Mouse (Mus musculus): ENCODE measurements around the gene Kcnd3.
A peak's percentile ranks its signal among the peaks of the same experiment; 100 is the strongest.
"Not testable (repeated sequence)": the region's sequence is repeated elsewhere in the genome, so short reads cannot be mapped to it uniquely, and the experiment has no call there.

The Kcnd3 gene

DNA sequence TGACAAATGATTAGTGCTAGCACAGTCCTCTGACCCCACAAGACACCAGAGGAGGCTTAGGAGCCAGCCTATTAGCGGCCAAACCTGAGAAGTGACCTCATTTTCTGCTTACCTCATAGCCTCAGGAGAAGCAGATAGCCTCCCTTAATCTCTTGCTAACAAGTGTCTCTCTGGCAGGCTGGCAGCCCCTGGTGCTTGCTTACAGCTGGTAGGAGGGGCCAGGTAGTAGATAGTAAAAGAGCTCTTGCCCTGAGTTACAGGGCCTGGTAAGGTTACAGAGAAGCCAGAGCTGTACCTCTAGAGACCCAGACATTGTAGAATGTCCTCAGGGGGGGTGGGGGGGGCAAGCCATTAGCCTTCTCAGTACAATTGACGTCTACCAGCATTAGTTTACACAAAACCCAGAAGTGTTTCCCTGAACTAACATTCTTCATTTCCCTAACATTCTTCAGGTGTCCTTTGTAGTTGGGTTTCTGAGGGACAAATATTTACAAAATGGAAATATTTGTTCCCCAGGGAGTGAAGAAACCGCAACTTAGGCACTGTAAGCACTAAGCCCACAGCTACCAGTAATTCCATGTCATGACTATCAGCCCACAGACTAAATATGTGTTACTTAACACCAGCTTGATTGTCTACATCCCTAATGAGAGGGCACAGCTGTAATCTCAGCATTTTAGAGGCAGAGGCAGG is 247.3 kb downstream of the Kcnd3 start:
- DNase-seq (ENCODE audit: low spot score), result no peak

- not testable (repeated sequence) for DNase-seq (ENCODE audit: low spot score)
Observed at GRCm38 (mm10) chr3:105700786-105701185, 248.7 kb downstream of the Kcnd3 start.

DNA sequence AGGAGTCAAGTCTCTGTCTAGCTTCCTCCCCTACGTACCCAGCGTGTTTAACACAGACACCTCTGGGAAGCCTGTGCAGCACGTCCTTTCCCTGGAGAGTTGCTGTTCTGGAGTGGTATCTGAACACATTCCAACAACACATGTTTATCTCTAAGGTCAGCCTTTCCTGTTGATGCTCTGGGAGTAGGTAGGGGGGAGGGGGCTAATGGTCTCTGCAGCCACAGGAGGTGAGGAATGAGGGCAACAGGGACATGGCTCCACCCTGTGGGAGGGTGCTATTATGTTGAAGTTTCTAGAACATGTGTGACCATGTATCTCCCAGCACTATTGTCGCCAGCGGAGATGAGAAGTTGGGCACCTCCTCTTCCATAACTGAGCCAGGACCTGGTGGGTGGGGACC is 249.3 kb downstream of the Kcnd3 start:
- no peak for DNase-seq (ENCODE audit: low spot score)

GRCm38 (mm10) chr3:105703571-105703970 is 251.4 kb downstream of the Kcnd3 start:
- DNase-seq (ENCODE audit: low spot score), result no peak

DNA sequence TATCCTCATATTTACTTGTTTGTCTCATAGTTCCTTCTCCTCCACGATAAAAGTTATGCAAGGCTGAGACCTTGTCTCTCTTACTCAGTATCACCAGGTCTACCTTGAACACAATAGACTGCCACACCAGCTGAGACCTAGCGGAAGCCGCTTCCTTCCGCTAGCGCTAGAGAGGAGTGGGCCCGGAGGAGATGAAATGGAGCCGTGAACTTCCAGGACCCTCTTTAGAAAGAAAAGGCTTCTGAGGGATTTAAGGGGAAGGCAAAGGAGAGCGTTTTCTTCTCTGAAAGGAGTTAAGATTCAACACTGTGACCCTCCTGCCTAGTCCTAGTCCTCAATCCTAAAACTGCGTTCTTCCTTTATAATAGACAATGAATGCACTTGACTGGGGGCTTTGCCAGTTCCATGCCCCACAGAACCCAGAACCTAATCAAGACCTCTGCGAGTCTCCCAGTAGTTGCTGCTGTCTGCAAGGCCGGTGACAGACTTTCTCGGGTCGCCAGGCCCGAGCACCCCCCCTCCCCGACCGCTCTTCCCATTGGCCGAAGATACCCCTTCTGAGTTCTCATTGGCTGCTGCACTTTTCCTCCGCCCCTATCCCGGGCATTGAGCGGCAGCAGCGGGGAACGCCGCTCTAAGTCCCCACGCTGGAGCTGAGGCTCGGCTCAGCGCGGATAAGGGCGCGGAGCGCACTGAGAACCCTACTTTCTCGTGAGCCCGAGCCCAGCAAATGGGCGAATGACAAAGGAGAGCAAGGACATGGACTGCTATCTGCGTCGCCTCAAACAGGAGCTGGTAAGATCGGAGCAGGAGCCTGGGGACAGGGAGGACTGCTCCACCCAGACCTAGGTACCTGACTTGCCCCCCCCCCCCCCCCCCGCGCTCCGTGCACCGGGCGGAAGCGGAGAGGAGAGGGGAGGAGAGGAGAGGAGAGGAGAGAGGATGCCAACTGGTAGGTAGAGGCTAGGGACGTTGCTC is 252.2 kb downstream of the Kcnd3 start, which contains the start of gene Inka2:
Gene Inka2, plus strand, starts transcription at position 569 of the 978 bp plus-strand sequence.
- DNase-seq (ENCODE audit: low spot score), result peak; percentile 75

- DNase-seq (ENCODE audit: low spot score), result peak; percentile 74
Observed at GRCm38 (mm10) chr3:105705061-105705549, 253.0 kb downstream of the Kcnd3 start.

DNA sequence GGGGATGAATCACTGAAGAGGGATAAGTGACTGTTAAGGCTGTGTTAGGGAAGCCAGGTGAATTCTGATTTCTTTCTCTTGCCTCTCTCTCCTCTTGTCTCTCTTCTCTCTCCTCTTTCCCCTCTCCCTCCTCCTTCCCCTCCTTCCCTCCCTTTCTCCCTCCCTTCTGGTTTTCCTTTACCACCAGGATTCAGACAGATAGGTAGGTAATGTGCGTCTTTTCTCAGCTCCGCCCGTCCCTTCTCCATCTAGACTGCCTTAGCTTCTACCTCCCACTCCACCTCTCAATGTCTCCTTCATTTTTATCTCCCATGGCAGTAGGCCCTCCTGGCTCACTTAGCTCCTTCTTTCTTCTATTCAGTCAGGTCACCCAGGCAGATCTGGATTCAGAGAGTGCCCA is 253.4 kb downstream of the Kcnd3 start:
- DNase-seq (ENCODE audit: low spot score), result no peak

GRCm38 (mm10) chr3:105706366-105707020 is 254.4 kb downstream of the Kcnd3 start:
- peak; percentile 80 for DNase-seq (ENCODE audit: low spot score)

GRCm38 (mm10) chr3:105707590-105707989 is 255.5 kb downstream of the Kcnd3 start:
- DNase-seq (ENCODE audit: low spot score), result no peak

- no peak for DNase-seq (ENCODE audit: low spot score)
Observed at GRCm38 (mm10) chr3:105710246-105710645, 258.1 kb downstream of the Kcnd3 start.

- DNase-seq (ENCODE audit: low spot score), result no peak
Observed at GRCm38 (mm10) chr3:105711741-105712140, 259.6 kb downstream of the Kcnd3 start.

GRCm38 (mm10) chr3:105712827-105713226 is 260.7 kb downstream of the Kcnd3 start:
- DNase-seq (ENCODE audit: low spot score), result no peak

DNA sequence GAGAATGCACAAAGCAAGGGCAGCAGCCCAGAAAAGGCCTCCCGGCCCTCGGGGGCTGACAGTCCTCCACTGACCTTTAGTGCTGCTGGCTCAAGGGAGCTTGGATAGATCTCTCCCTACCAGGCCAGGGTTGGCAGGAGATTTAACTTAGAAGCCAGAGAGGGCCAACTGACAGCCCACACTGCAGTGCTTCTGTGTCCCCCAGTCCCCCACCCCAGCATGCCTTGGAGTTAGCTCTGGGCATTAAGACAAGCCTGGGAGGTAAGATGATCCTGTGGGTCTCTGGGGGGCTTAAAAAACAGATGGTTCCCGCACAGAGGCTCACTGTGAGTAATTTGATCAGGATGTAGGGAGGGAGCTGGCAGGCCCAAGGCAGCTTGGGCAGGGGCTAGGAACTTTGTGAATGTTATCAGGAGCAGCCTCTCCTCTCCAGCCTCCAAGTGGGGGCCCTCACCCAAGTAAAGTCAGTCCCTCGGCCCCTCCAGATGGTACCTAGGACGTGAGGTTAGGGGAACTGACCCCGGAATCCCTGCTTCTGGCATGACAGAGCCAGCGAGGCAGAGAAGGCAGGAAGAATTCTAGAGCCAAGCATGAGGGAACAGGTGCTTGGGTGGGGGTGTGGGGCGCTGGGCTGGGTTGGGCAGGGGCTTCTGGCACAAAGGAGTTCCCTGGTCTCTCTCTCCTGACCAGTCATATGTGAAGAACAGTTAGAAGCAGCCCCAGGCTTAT is 262.1 kb downstream of the Kcnd3 start:
- no peak for DNase-seq (ENCODE audit: low spot score)

DNA sequence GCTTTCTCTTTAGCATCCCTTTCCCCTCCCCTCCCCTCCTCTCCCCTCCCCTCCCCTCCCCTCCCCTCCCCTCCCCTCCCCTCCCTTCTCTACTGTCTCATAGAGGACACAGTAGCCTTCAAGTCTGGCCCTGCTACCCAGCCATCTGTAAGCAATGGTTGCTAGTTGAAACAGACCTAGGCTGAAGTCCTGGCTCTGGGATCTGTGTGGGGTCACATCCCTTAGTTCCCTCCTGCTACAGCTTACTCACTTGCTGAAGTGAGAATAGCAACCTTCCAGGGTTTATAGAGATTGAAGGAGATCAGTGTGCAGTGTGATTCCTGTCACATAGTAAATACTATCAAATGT is 262.7 kb downstream of the Kcnd3 start:
- DNase-seq (ENCODE audit: low spot score), result no peak

DNA sequence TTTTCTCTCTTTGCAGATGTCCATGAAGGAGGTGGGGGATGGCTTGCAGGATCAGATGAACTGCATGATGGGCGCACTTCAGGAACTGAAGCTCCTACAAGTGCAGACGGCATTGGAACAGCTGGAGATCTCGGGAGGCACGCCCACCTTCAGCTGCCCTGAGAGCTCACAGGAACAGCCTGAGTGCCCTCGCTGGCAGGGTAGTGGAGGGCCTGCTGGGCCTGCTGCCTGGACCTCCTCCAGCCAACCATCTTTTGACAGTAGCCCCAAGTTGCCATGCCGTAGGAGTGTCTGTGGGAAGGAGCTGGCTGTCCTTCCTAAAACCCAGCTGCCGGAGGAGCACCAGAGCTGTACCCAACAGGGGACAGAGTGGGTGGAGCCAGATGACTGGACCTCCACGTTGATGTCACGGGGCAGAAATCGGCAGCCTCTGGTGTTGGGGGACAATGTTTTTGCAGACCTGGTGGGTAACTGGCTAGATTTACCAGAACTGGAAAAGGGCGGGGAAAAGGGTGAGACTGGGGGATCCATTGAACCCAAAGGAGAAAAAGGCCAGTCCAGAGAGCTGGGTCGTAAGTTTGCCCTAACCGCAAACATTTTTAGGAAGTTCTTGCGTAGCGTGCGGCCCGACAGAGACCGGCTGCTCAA is 264.3 kb downstream of the Kcnd3 start:
- DNase-seq (ENCODE audit: low spot score), result no peak

DNA sequence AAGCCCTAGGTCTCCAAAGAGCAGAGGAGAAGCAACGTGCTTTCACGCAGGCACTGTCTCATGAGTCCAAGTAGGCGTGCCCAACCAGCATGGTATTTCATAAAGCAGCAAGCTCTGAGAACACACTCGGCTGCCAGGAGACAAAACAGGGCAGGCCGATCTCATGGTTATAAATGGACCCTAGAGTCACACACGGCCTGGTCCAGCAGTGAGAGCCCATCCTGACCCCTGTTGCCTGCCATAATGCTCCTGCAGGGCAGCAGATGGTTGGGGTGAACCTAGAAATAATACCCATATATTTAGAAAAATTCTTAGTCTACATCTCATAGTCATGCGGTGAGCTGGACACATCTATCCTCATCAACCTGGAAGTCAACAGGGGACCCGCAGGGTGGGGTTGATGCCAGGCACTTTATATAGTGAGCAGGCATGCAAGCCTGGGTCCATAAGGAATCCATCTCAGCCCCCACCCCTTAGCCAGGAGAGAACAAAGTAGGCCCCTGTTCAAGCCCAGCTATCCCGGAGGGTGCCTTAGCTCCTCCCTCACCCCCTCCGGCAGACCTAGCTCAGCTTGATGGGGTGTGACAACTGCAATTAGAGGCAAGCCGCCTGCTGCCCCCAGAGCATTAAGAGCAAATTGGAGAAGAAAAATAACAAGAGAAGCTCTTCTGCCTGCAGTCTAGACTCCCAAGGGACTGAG is 265.9 kb downstream of the Kcnd3 start:
- DNase-seq (ENCODE audit: low spot score), result no peak

DNA sequence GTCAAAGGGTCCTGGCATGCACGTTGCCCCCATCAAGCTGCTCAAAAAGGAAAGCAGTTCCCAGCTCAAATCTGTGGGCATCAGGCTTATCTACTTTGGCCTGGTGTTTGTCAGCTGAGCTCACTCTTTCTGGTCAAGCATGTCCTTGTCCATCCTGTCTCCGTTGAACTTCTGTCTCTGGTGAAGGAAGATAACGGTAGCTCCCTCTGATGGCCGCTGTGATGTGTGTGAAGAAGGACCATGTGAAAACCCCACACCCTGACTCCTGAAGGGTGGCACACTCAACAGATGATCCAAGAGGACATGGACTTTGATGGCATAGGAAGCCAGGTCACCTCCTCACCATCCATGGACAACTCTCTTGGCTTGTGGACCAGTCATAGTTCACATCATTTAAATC is 266.6 kb downstream of the Kcnd3 start:
- no peak for DNase-seq (ENCODE audit: low spot score)

- no peak for DNase-seq (ENCODE audit: low spot score)
Observed at GRCm38 (mm10) chr3:105719979-105720378, 267.8 kb downstream of the Kcnd3 start.

GRCm38 (mm10) chr3:105720514-105720913 is 268.4 kb downstream of the Kcnd3 start:
- no peak for DNase-seq (ENCODE audit: low spot score)

- no peak for DNase-seq (ENCODE audit: low spot score)
Observed at GRCm38 (mm10) chr3:105721681-105722201, 269.6 kb downstream of the Kcnd3 start.

Measured in left cerebral cortex, adult 11 months (tissue).